Mouse (Mus musculus) spleen, adult 18-20 months (tissue): ENCODE data around the gene Eif4a2.

Experiments used
- DNase-seq, 2 experiments: peaks; one replicate each; pipeline ENCODE4 v3.0.0; 2022; ENCODE audit warnings: mixed read lengths in 2 of 2

Eif4a2 gene

DNA sequence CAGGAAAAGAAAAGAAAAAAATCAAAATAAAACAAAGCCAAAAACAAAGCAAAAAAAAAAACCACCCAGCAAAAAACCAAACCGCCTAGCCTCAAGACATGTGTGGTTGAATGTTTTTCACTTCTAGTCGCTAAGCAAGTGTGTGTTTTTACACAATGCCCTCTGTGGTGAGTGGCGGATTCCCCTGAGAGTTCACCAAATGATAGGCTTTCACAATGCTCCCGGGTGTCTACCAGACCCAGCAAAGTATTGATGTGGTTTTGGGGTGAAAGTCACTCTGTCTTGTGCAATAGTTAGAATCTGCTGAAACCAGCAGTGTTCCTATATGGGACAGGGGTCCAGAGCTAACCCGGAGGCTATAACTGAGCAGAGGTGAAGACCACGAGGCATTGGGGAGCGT, 37.1 kb downstream of the Eif4a2 start:
- DNase-seq, result peak in 1 of 2 experiments; percentile 19

DNA sequence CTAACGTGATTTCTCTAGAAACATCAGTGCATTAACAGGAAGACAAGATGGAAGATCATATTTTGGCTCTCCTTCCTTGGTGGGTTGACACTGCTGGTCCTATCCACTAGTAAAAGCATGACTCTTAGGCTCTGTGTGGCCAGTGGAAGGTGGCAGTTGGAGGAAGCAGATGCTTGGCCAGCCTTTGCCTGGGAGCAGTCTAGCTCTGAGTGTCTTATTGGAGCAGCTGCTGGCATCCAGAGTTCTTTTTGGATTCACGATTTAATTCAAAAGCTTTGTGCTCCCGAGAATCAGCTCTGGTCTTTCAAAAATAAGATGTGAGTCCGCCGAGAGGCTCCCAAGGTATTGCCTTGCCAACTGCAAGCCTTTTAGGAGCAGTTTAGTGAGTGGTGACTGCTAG, 38.0 kb downstream of the Eif4a2 start:
- no peak for DNase-seq

DNA sequence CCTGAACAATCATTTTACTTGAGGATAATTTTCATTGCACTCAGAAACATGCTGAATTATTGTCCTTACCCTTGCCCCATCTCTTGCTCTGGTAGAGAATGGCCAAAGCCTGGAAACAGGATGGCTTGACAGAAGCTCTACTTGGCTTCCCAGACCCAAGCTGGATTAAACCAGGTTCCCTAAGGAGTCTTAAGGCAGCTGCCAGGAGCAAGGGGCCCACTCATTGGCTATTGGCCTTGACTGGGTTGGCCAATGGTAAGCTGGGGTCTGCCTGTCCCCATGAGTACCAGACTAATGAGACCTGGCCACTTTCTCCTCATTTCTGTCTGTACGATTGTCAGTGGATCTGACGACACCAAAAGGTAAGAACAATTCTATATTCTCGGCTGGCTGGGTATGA, 39.0 kb downstream of the Eif4a2 start, which contains the start of gene Adipoq:
Adipoq (plus strand) TSS at position 257 of the 400 bp plus-strand sequence.
- DNase-seq, result no peak

DNA sequence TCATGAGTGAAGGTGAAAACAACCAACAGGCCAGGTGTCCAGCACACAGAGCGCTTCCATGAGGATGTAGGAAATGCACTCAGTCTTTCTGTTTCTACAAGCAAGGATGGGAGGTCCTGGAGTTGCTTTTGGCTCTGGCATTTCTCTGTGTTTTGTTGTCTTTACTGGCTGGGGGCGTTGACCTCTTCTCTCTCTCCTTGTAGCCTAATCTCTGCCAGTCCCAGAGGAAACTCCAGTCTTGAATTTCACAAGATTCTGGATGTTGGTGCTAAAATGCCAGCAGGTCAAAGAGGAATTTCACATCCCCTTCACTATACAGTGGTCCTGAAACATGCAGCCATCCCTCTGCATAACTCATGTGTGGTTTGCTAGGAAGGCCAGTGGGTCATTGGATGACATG, 41.7 kb downstream of the Eif4a2 start:
- DNase-seq, result no peak

DNA sequence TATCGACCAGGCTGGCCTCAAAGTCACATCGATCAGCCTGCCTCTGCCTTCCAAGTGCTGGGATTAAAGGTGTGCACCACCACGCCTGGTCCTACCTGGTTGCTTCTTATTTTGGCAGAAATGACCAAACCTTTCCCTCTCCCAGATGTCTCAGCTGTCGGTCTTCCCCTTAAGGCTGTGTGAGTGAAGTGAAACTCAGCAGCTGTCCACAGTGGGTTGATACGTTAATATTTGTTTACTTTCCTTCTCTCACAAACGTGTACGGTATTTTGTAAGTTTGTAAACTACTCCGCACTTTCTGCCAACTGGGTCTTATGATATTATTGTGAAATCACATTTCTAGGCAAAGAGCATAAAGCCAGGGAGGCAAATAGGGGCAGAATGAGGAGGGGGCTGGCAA, 42.2 kb downstream of the Eif4a2 start:
- DNase-seq, result no peak

DNA sequence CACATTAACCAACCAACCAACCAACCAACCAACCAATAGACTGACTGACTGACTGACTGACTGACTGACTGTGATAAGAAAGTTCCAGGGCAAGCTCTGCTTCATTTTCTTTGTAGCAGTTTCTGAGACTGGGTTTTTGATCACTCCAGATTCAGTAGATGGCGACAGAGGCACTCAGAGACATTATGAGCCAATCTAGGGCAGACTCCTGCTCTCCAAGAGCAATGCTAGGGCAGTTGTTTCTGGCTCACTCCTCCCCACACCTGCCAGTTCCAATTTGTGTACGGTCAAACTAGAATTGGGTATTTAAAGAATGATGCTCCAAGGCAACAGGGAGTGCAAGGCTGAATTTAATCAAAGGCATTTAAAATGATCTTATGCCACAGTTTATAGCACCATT, 44.2 kb downstream of the Eif4a2 start:
- DNase-seq, result peak in 1 of 2 experiments; percentile 16

DNA sequence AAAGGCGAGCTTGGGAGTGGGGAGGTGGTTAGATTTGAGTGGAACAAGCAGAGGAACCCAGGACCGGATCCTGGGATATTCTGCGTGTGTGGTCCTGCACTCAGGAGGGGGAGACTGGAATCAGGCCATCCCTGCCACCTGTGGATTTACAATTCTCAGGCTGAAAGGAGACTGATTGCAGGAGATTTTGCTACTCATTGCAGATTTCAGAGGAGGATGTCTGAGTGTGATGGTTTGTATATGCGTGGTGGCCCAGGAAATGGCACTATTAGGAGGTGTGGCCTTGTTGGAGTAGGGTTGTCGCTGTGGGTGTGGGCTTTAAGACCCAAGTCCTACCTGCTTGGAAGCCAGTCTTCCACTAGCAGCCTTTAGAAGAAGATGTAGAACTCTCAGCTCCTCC, 47.0 kb downstream of the Eif4a2 start:
- DNase-seq, result no peak

DNA sequence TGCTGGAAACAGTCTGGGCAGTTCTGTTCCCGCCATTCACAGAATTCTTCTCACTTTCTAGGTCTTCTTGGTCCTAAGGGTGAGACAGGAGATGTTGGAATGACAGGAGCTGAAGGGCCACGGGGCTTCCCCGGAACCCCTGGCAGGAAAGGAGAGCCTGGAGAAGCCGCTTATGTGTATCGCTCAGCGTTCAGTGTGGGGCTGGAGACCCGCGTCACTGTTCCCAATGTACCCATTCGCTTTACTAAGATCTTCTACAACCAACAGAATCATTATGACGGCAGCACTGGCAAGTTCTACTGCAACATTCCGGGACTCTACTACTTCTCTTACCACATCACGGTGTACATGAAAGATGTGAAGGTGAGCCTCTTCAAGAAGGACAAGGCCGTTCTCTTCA, 49.8 kb downstream of the Eif4a2 start:
- DNase-seq, result no peak

DNA sequence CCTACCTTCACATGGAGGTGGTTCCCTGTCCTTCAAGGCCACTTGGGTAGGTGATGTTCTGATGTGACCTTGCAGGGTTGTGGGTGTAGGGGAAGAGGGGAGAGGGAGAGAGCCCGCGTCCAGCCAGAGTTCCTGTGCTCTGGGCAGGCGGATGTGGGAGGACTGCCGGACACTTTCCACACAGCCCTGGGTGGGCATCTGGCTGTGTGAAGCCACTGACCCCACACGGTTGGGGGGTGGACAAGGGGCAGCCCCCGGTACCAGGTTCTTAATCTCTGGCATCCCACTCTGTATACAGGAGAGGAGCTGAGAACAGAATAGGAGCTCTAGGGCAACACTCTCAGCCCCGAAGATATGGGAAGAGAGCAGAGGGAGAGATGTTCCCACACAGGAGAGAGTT, 51.0 kb downstream of the Eif4a2 start:
- DNase-seq, result no peak

DNA sequence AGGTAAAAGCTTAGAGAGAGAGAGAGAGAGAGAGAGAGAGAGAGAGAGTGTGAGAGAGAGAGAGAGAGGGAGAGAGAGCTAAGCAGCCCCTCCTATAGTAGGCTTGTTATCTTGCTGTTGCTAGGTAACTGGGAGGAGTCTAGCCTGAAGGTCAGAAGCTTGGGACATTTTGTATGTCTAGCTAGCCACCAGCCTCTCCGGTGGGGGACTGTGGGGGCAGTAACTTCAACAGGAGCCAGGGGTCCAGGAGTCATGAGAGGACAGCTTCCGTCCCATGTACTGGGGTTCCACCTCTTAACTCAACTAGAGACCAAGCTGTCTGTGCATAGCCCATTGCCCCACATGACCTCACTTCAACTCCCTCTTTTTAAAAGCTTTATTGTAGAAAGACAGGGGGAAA, 51.7 kb downstream of the Eif4a2 start:
- no peak for DNase-seq

DNA sequence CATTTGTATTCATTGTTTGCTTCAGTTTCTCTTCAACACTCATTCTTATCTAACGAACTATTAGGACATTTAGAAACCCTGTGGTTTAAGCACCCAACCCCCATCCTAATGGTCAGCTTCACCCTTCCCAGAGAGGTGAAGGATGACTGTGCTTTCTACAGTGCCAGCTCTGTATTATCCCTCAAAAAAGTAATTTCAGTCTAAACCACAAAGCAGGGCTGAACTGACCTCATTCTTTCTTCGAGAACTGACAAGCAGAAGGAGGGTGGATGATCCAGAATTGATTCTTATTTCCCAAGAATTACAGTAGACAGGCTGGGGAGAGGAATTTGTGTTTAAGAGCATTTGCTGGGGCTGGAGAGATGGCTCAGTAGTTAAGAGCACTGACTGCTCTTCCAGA, 52.5 kb downstream of the Eif4a2 start:
- no peak for DNase-seq

DNA sequence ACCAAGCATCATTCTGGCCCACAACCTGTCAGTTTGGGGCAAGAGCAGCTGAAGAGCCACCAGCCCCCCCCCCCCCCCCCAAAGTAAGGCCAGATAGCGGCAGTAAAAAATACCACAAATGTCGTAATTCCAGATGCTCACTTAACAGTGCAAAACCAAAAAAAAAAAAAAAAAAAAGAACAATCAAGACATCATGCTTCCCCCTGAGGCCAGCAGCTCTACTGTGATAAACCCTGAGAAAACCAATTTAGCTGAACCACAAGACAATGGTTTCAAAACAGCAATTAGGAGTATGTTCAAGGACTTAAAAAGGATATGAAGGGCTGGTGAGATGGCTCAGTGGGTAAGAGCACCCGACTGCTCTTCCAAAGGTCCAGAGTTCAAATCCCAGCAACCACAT, 54.9 kb downstream of the Eif4a2 start:
- DNase-seq, result no peak
